Mouse (Mus musculus) MEL (cell line): ENCODE measurements around the gene Gm2663.
"Not testable (repeated sequence)": the region's sequence is repeated elsewhere in the genome, so short reads cannot be mapped to it uniquely, and the experiment has no call there.

Experiments
- CTCF ChIP-seq, 3 experiments: IDR thresholded peaks in 2 of 3; conservative IDR thresholded peaks in 1 of 3; 2 replicates each; pipeline ENCODE4 v1.5.1; 2011 to 2012; ENCODE audit warnings: low read length in 3 of 3, low read depth in 2 of 3, mild to moderate bottlenecking in 2 of 3, improper control_type of control experiment in 1 of 3, inconsistent platforms in 1 of 3, mixed read lengths in 1 of 3, moderate library complexity in 1 of 3; ENCODE audit not compliant: control insufficient read depth in 1 of 3, insufficient read depth in 1 of 3, poor library complexity in 1 of 3, severe bottlenecking in 1 of 3
- EP300 ChIP-seq, 2 experiments: IDR thresholded peaks; 2 replicates each; pipeline ENCODE4 v1.6.1; 2011; ENCODE audit warnings: improper control_type of control experiment in 2 of 2, low read length in 2 of 2, low read depth in 1 of 2, mild to moderate bottlenecking in 1 of 2
- GATA1 ChIP-seq: IDR thresholded peaks from 2 replicates; pipeline ENCODE4 v1.6.1; 2011; ENCODE audit warnings: low read depth, low read length, improper control_type of control experiment
- HCFC1 ChIP-seq: IDR thresholded peaks from 2 replicates; pipeline ENCODE4 v1.6.1; 2012; ENCODE audit warnings: low read depth, mild to moderate bottlenecking, inconsistent platforms, low read length, improper control_type of control experiment, moderate library complexity
- JUND ChIP-seq: IDR thresholded peaks from 2 replicates; pipeline ENCODE4 v1.6.1; 2011; ENCODE audit warnings: low read depth, mild to moderate bottlenecking, improper control_type of control experiment, low read length
- KAT2A ChIP-seq: conservative IDR thresholded peaks from 2 replicates; pipeline ENCODE4 v1.6.1; 2012; ENCODE audit warnings: low read depth, low read length, improper control_type of control experiment, inconsistent platforms
- MAFK ChIP-seq: IDR thresholded peaks from 2 replicates; pipeline ENCODE4 v1.6.1; 2011; ENCODE audit warnings: low read depth, mild to moderate bottlenecking, low read length, improper control_type of control experiment, borderline replicate concordance
- MAZ ChIP-seq: IDR thresholded peaks from 2 replicates; pipeline ENCODE4 v1.6.1; 2012; ENCODE audit warnings: low read depth, mild to moderate bottlenecking, inconsistent platforms, low read length, improper control_type of control experiment
- MYB ChIP-seq: IDR thresholded peaks from 2 replicates; pipeline ENCODE4 v1.6.1; 2011; ENCODE audit warnings: mild to moderate bottlenecking, low read depth, low read length, improper control_type of control experiment
- POLR2A ChIP-seq, 2 experiments: IDR thresholded peaks; 2 replicates each; pipeline ENCODE4 v1.6.1; 2011 to 2012; ENCODE audit warnings: low read length in 2 of 2, mild to moderate bottlenecking in 2 of 2, control low read depth in 1 of 2, improper control_type of control experiment in 1 of 2, low read depth in 1 of 2, moderate library complexity in 1 of 2; ENCODE audit not compliant: control insufficient read depth in 1 of 2, insufficient read depth in 1 of 2, poor library complexity in 1 of 2
- TCF12 ChIP-seq: IDR thresholded peaks from 2 replicates; pipeline ENCODE4 v1.6.1; 2014; ENCODE audit warnings: low read depth, mild to moderate bottlenecking, inconsistent platforms, low read length, improper control_type of control experiment, moderate library complexity
- UBTF ChIP-seq: IDR thresholded peaks from 2 replicates; pipeline ENCODE4 v1.6.1; 2012; ENCODE audit warnings: low read depth, mild to moderate bottlenecking, inconsistent platforms, low read length, improper control_type of control experiment, moderate library complexity, borderline replicate concordance; ENCODE audit not compliant: insufficient read depth
- USF1 ChIP-seq: IDR thresholded peaks from 2 replicates; pipeline ENCODE4 v1.6.1; 2014; ENCODE audit warnings: low read depth, mild to moderate bottlenecking, inconsistent platforms, low read length, improper control_type of control experiment, moderate library complexity
- ZMIZ1 ChIP-seq: IDR thresholded peaks from 2 replicates; pipeline ENCODE4 v1.6.1; 2012; ENCODE audit warnings: low read depth, mild to moderate bottlenecking, inconsistent platforms, low read length, improper control_type of control experiment, moderate library complexity

GRCm38 (mm10) chr6:40999379-40999778 lies at the start of gene Gm2663:
- TF ChIP-seq CTCF (IDR thresholded peaks at IDR 0.05 in 2 of 3, conservative IDR thresholded peaks at IDR 0.05 in 1 of 3; ENCODE audit: control insufficient read depth in 1 of 3, insufficient read depth in 1 of 3, low read depth in 2 of 3, low read length in 3 of 3, poor library complexity in 1 of 3, severe bottlenecking in 1 of 3); POLR2A (IDR thresholded peaks at IDR 0.05; ENCODE audit: control insufficient read depth in 1 of 2, insufficient read depth in 1 of 2, low read depth in 1 of 2, low read length in 2 of 2, poor library complexity in 1 of 2); ZMIZ1; GATA1; EP300 (IDR thresholded peaks at IDR 0.05; ENCODE audit: low read depth in 1 of 2, low read length in 2 of 2); JUND; UBTF; HCFC1; MAZ; MAFK; MYB; KAT2A; TCF12; USF1: not testable (repeated sequence)
